Mouse (Mus musculus): ENCODE data around the gene Fam131b.

DNA sequence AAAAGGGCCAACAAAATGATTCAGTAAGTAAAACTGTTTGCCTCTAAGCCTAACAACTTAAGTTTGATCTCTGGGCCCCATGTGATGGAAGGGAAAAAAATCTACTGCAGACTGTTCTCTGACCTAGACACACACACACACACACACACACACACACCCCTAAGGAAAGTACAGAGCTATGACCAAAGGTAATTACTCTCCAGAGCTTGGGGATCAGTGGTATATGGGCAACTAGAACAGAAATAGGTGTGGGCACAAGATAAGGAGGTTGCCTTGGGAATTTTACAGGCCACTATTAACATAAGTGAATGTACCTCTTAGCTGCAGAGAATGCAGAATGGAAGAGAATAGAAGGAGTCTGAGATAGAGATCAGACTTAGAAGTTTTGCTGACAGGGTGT lies 36.9 kb downstream of the Fam131b start:
- TF ChIP-seq CTCF (IDR thresholded peaks at IDR 0.05; ENCODE audit: borderline replicate concordance, extremely low read depth, insufficient read depth, insufficient read length) = no peak
- no peak for TF ChIP-seq POLR2A (IDR thresholded peaks at IDR 0.05; ENCODE audit: borderline replicate concordance, extremely low read depth, insufficient read depth, insufficient read length, poor library complexity, severe bottlenecking)

Measured in brain, embryonic 14.5 days (tissue).